Mouse (Mus musculus): ENCODE results near the gene Btf3. TPM values are rescaled to one million over a fixed set of nuclear protein-coding genes. Genes with fewer than 3 reads are reported as not detected.

The Btf3 gene
- polyA plus RNA-seq, 1 experiment from 2014 or later: 385 TPM

DNA sequence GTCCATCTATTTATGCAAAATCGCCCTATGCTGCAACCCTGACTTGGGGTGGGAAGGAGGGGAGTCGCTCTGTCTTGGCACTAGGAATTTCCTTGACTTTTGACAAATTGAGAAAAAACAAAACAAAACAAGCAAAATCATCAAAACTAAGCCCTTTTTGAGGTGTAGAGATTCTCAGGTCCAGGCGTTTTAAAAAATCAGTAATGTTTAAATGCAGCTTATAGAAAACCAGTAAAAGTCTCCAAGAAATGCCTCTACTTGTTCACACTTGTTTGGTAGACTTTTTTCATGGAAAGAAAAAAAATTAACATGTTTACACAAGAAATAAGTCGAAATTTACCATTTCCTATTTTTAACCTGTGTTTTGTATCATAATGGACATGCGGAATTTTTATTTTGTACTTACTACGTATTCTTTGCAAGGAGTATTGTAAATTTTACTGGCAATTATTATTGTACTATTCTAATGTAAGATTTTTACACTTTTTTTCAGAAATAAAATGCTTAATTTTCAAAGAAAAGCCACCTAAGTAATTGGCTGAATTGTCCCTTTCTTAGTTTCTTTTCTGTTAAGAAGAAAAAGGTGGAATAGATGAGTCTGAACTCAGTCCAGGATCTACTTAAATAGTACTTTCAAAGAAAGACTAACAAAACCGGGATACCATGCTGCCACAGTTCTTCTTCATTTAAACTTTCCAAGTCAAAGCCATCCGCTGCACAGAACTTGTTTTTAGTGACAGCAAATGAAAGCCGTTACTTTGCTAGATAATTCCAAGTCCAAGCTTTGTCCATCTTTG lies 39.6 kb upstream of the Btf3 start:
- Histone ChIP-seq H3K27me3 (replicated peaks) (peaks cover 94% of the 10 kb centered on the region), H3K27ac (replicated peaks) (no peak overlapping the region), H3K9ac (no peak overlapping the region), H3K4me2 (peak overlapping the region; percentile 88), H3K9me3 (no peaks in the 10 kb centered on the region), H3K36me3 (no peaks in the 10 kb centered on the region), H3K4me3 (peak overlapping the region; percentile 59), H3K4me1 (peaks cover 24% of the 10 kb centered on the region)
- ATAC-seq (ENCODE audit: extremely low read depth, insufficient number of reproducible peaks, low FRiP score, low TSS enrichment): no peak
- 6% methylated on average over 9 of the region's 9 CpGs for WGBS

DNA sequence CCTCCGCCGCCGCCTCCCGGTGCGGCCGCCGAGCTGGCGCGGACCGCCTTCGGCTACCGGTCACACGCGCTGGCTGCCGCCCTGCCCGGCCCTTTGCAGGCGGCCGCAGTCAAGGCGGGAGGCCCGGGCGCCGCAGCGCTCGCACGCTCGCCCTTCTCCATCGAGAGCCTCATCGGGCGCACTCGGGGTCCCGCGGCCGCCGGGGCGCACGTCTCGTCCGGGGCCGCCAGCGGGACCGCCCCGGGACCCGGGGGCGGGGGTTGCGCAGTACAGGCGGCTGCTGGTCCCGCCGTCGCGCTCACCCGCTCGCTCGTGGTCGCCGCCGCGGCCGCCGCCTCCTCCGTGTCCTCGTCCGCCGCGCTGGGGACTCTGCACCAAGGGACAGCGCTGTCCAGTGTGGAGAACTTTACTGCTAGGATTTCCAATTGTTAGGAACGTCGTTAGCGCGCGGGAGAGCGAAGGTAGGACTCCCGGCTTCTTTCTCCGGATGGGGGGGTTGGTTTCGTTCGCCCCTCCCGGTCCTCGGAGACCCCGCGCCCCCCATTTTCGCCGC lies 38.8 kb upstream of the Btf3 start:
- H3K4me3 ChIP-seq: peak overlapping the region; percentile 59
- under 1% methylated on average over 76 of the region's 81 CpGs for WGBS
- H3K27ac ChIP-seq (replicated peaks): no peak overlapping the region
- peaks cover 94% of the 10 kb centered on the region for H3K27me3 ChIP-seq (replicated peaks)
- H3K9ac ChIP-seq: peak overlapping the region; percentile 67
- H3K9me3 ChIP-seq: no peaks in the 10 kb centered on the region
- ATAC-seq (ENCODE audit: extremely low read depth, insufficient number of reproducible peaks, low FRiP score, low TSS enrichment): peak; percentile 22; the same call in 1 of the 2 replicates
- peaks cover 24% of the 10 kb centered on the region for H3K4me1 ChIP-seq
- H3K36me3 ChIP-seq: no peaks in the 10 kb centered on the region
- peak overlapping the region; percentile 88 for H3K4me2 ChIP-seq

DNA sequence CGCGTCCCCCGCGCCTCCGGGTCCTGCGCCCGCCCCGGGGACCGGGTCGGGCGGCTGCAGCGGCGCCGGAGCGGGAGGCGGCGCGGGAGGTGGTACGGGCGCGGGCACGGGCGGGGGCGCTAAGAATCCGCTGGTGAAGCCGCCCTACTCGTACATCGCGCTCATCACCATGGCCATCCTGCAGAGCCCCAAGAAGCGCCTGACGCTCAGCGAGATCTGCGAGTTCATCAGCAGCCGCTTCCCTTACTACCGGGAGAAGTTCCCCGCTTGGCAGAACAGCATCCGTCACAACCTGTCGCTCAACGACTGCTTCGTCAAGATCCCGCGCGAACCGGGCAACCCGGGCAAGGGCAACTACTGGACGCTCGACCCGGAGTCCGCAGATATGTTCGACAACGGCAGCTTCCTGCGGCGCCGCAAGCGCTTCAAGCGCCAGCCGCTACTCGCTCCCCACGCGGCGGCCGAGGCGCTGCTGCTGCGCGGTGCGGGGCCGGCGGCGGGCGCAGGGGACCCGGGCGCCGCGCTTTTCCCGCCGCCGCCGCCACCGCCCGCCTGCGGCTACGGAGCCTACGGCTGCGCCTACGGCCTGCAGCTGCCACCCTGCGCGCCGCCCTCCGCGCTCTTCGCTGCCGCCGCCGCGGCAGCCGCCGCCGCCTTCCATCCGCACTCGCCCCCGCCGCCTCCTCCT lies 38.2 kb upstream of the Btf3 start:
- ATAC-seq (ENCODE audit: extremely low read depth, insufficient number of reproducible peaks, low FRiP score, low TSS enrichment): no peak
- Histone ChIP-seq H3K27ac (replicated peaks) (no peak overlapping the region), H3K9ac (peak overlapping the region; percentile 67), H3K4me2 (peak overlapping the region; percentile 88), H3K4me1 (peaks cover 24% of the 10 kb centered on the region), H3K4me3 (peak overlapping the region; percentile 59), H3K36me3 (no peaks in the 10 kb centered on the region), H3K9me3 (no peaks in the 10 kb centered on the region), H3K27me3 (replicated peaks) (peaks cover 94% of the 10 kb centered on the region)
- under 1% methylated on average over 65 of the region's 102 CpGs for WGBS

DNA sequence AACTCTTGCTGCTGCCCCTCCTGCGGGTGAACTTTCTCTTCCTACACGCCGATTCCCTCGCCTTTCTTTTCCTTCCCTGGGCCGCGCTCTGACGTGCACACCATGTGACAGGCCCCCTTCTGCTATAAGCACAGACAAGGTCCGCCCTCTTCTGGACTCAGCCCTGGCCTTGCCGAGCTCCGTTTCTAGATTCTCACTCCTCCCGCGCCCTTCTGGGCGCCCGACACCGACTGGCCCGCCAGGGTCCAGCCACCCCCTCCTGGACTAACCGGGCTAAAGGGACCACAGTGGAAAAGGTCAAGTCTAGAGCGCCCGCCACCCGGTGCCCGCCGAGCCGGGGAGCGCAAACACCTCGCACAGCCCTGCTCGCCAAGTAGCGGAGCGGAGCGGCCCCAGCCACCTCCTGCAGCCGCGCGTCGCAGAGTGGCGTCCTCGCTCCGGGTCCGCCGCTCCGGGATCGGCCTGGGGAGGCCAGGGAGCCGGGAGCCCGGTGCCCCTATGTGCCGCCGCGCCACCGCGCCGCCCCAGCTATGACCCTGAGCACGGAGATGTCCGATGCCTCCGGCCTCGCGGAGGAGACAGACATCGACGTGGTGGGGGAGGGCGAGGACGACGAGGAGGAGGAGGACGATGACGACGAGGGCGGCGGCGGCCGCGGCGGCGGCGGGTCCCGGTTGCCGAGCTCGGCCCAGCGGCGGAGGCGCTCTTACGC lies 37.4 kb upstream of the Btf3 start, which contains the start of gene Foxd1:
Gene Foxd1, plus strand, starts transcription at position 153 of the 712 bp plus-strand sequence.
- peak; percentile 64; the same call in 1 of the 2 replicates for ATAC-seq (ENCODE audit: extremely low read depth, insufficient number of reproducible peaks, low FRiP score, low TSS enrichment)
- H3K36me3 ChIP-seq: no peaks in the 10 kb centered on the region
- H3K4me1 ChIP-seq: peaks cover 24% of the 10 kb centered on the region
- under 1% methylated on average over 64 of the region's 76 CpGs for WGBS
- H3K4me3 ChIP-seq: peak within 1 kb of the TSS; percentile 59
- H3K9ac ChIP-seq: peak within 1 kb of the TSS; percentile 67
- no peaks in the 10 kb centered on the region for H3K9me3 ChIP-seq
- H3K27ac ChIP-seq (replicated peaks): no peak within 1 kb of the TSS
- peaks cover 94% of the 10 kb centered on the region for H3K27me3 ChIP-seq (replicated peaks)
- H3K4me2 ChIP-seq: peak within 1 kb of the TSS; percentile 88

DNA sequence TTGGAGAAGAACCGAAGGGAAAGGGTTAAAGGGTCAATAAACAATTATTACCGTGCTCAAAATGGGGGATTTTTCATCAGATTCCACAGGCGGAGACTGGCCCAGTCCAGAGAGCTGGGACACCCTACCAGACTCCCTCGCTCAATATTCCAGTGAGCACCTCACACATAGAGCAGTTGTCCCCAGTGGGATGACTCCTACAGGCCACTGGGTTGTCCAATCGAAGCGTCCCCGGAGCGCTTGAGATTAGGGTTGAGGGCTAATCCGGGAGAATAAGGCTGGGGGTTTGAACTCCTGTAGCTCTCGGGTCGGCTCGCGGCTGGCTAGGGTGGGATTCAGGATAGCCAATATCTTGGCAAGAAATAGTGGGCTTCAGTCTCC lies 36.9 kb upstream of the Btf3 start:
- no peak for ATAC-seq (ENCODE audit: extremely low read depth, insufficient number of reproducible peaks, low FRiP score, low TSS enrichment)
- Histone ChIP-seq H3K4me2 (peak overlapping the region; percentile 88), H3K27ac (replicated peaks) (no peak overlapping the region), H3K27me3 (replicated peaks) (peaks cover 94% of the 10 kb centered on the region), H3K4me3 (peak overlapping the region; percentile 59), H3K36me3 (no peaks in the 10 kb centered on the region), H3K9me3 (no peaks in the 10 kb centered on the region), H3K4me1 (peaks cover 24% of the 10 kb centered on the region), H3K9ac (peak overlapping the region; percentile 47; the same call in 1 of the 2 replicates)
- WGBS: 1% methylated on average over 13 of the region's 13 CpGs

DNA sequence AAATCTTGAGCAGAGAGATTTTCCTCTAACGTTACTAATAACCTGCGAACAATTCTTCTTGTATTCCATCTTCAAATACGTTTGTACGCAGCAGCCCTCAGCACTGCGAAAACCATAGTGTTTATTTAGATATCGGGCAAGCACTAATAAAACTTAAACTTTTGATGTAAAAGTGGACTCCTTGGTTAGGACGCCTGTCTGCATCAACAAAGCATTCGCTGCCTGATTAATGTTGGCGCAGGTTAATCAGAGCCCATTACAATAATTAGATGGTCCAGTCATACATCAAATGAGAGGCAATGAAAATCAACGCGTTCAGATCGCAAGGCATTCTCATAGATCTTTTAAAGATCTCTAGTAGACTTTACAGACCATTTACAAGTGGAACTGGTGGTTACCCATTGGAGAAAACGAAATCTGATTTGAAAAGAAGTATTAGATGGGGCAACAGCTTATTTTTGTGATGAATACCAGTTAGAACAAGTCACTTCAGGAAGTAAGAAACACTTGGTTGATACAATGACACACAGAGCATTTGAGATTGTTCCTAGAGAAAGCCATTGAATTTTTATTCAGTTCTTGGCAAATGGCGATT lies 35.7 kb upstream of the Btf3 start:
- H3K36me3 ChIP-seq: no peaks in the 10 kb centered on the region
- H3K4me3 ChIP-seq: no peak overlapping the region
- 14% methylated on average over 14 of the region's 14 CpGs for WGBS
- H3K9me3 ChIP-seq: no peaks in the 10 kb centered on the region
- peaks cover 24% of the 10 kb centered on the region for H3K4me1 ChIP-seq
- ATAC-seq (ENCODE audit: extremely low read depth, insufficient number of reproducible peaks, low FRiP score, low TSS enrichment): no peak
- H3K4me2 ChIP-seq: no peak overlapping the region
- peaks cover 92% of the 10 kb centered on the region for H3K27me3 ChIP-seq (replicated peaks)
- no peak overlapping the region for H3K9ac ChIP-seq
- H3K27ac ChIP-seq (replicated peaks): no peak overlapping the region

DNA sequence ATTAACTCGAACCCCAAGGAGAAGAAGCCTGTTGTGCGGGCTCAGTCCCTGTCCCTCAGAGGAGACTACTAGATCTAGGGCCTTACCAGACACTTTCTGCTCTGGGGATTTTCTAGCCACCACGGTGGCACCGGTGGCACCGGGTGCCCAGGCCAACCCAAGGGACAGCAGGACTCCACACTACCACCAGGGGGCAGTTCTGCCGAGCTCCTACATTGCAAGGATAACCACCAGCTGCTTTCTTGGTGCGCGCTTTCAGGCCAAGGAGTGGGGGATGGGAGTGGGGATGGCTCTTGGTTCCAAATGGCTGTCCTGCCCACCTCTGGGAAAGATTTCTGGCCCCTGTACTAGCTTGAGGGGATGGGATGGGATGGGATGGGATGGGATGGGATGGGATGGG lies 34.7 kb upstream of the Btf3 start:
- H3K27me3 ChIP-seq (replicated peaks): peaks cover 89% of the 10 kb centered on the region
- no peak overlapping the region for H3K27ac ChIP-seq (replicated peaks)
- no peak overlapping the region for H3K4me3 ChIP-seq
- no peak overlapping the region for H3K9ac ChIP-seq
- peaks cover 24% of the 10 kb centered on the region for H3K4me1 ChIP-seq
- no peaks in the 10 kb centered on the region for H3K36me3 ChIP-seq
- no peak overlapping the region for H3K4me2 ChIP-seq
- 6% methylated on average over 8 of the region's 8 CpGs for WGBS
- no peaks in the 10 kb centered on the region for H3K9me3 ChIP-seq
- no peak for ATAC-seq (ENCODE audit: extremely low read depth, insufficient number of reproducible peaks, low FRiP score, low TSS enrichment)

DNA sequence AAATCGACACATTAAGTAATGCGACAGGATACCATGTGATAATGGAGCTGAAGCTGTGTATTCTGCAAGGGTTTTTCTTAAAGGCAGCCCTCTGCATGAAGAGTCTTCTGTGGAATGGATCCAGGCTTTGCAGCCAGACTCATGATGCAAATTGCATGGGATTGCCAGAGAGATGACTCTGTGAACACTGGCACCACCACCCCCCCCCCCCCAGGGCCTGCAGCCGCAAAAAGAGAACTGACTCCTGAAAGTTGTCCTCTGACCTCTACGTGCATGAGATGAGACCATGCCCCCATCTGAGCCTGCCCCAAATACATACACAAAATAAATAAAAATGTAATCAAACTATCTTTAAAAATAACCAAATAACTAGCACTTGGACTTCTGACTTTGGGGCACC lies 32.7 kb upstream of the Btf3 start:
- 61% methylated on average over 4 of the region's 4 CpGs for WGBS
- ATAC-seq (ENCODE audit: extremely low read depth, insufficient number of reproducible peaks, low FRiP score, low TSS enrichment): no peak
- Histone ChIP-seq H3K9me3 (no peaks in the 10 kb centered on the region), H3K4me2 (no peak overlapping the region), H3K4me3 (no peak overlapping the region), H3K36me3 (no peaks in the 10 kb centered on the region), H3K27ac (replicated peaks) (no peak overlapping the region), H3K4me1 (peaks cover 9% of the 10 kb centered on the region), H3K27me3 (replicated peaks) (peaks cover 87% of the 10 kb centered on the region), H3K9ac (no peak overlapping the region)

DNA sequence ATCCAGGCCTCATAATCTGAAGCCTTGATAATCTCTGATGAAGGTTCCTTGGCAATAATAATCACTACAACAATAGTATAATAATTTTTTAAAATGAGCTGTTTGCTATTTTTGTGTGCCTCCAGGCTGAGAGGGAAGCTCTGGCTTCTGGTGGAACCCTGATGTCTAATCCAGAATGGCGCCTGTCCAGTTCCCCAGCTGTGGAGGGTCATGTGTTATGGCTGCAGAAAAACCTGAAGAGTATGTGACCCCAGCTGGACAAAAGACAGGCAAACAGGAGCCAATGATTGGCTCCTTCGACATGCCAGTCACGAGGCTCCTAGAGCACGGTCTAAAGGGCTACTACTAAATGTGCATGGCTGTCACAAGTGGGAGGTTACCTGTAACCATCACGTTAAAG lies 23.7 kb upstream of the Btf3 start:
- WGBS: 65% methylated on average over 5 of the region's 5 CpGs
- H3K27me3 ChIP-seq (replicated peaks): peaks cover 24% of the 10 kb centered on the region
- H3K9me3 ChIP-seq: no peaks in the 10 kb centered on the region
- no peak overlapping the region for H3K9ac ChIP-seq
- H3K4me2 ChIP-seq: no peak overlapping the region
- no peak for ATAC-seq (ENCODE audit: extremely low read depth, insufficient number of reproducible peaks, low FRiP score, low TSS enrichment)
- no peak overlapping the region for H3K4me3 ChIP-seq
- H3K27ac ChIP-seq (replicated peaks): no peak overlapping the region
- H3K4me1 ChIP-seq: no peaks in the 10 kb centered on the region
- H3K36me3 ChIP-seq: no peaks in the 10 kb centered on the region

DNA sequence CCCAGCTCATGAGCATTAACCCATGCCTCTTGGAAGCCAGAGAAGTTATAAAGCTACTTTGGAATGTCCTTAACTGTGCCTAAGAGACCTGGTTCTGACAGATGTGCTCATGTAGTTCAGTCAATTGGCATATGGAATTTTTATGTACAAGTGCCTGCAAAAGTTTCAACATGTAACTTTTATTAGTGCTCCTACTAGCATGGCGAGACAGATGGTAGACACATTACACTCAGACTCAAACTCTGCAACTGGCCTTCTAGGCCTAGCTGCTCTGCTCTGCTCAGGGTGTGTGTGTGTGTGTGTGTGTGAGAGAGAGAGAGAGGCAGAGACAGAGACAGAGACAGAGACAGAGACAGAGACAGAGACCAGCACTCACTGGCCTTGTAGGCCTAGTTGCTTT lies 19.4 kb upstream of the Btf3 start:
- Histone ChIP-seq H3K4me2 (no peak overlapping the region), H3K9me3 (no peaks in the 10 kb centered on the region), H3K4me3 (no peak overlapping the region), H3K36me3 (no peaks in the 10 kb centered on the region), H3K27me3 (replicated peaks) (peaks cover 14% of the 10 kb centered on the region), H3K27ac (replicated peaks) (no peak overlapping the region), H3K4me1 (no peaks in the 10 kb centered on the region), H3K9ac (no peak overlapping the region)
- WGBS: 77% methylated on average over 1 of the region's 1 CpGs
- no peak for ATAC-seq (ENCODE audit: extremely low read depth, insufficient number of reproducible peaks, low FRiP score, low TSS enrichment)

DNA sequence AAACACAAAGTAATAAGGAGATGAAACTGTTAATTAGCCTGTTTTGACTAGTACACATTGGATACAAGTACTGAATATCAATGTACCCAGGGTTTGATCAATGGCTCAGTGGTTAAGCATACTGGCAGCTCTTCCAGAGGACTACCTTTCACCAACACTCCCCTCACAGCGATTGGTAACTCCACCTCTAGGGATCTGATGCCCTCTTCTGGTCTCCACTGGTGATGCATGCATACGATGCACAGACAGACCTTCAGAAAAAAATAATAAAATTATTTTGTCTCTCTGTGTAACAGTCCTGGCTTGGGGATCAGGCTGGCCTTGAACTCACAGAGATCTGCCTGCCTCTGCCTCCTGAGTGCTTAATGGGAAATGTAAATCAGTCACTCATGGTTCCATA lies 15.3 kb upstream of the Btf3 start:
- Histone ChIP-seq H3K36me3 (no peaks in the 10 kb centered on the region), H3K9me3 (no peaks in the 10 kb centered on the region), H3K4me2 (no peak overlapping the region), H3K27ac (replicated peaks) (no peak overlapping the region), H3K27me3 (replicated peaks) (no peaks in the 10 kb centered on the region; the same call in 1 of the 2 replicates), H3K4me3 (no peak overlapping the region), H3K4me1 (no peaks in the 10 kb centered on the region), H3K9ac (no peak overlapping the region)
- WGBS: 52% methylated on average over 2 of the region's 2 CpGs
- no peak for ATAC-seq (ENCODE audit: extremely low read depth, insufficient number of reproducible peaks, low FRiP score, low TSS enrichment)

Measured in heart, embryonic 13.5 days (tissue).